Mouse (Mus musculus) hindbrain, embryonic 11.5 days (tissue): ENCODE results near the gene Frmd5. TPM values are rescaled to one million over a fixed set of nuclear protein-coding genes. Genes with fewer than 3 reads are reported as not detected.
A peak's percentile ranks its signal among the peaks of the same experiment; 100 is the strongest.
"Not testable (repeated sequence)": the region's sequence is repeated elsewhere in the genome, so short reads cannot be mapped to it uniquely, and the experiment has no call there.

ENCODE experiments used
- ATAC-seq: fragments of 200-750 bp; cut with Nextera tagmentation; 2 replicates; pipeline ENCODE4 v1.8.0; 2017; ENCODE audit warnings: mild to moderate bottlenecking, moderate TSS enrichment, moderate library complexity; ENCODE audit not compliant: low FRiP score
- DNase-seq: peaks from one replicate; pipeline ENCODE4 v3.0.0-alpha.2; 2015; ENCODE audit warnings: low spot score
- H3K27ac ChIP-seq: fragments of 300-500 bp; sonication (generic); 2 replicates; pipeline ENCODE4 v1.5.1; 2014; ENCODE audit warnings: mild to moderate bottlenecking, low read depth, low read length
- H3K27me3 ChIP-seq: fragments of 300-500 bp; sonication (generic); 2 replicates; pipeline ENCODE4 v1.6.1; 2014; ENCODE audit warnings: mild to moderate bottlenecking, low read length, moderate library complexity, mixed read lengths; ENCODE audit not compliant: control insufficient read depth, insufficient read depth
- H3K36me3 ChIP-seq: fragments of 300-500 bp; sonication (generic); 2 replicates; pipeline ENCODE4 v1.6.1; 2014; ENCODE audit warnings: mild to moderate bottlenecking, low read length, moderate library complexity, mixed read lengths; ENCODE audit not compliant: control insufficient read depth, insufficient read depth
- H3K4me1 ChIP-seq: fragments of 300-500 bp; sonication (generic); replicated peaks from 2 replicates; pipeline ENCODE4 v1.6.1; 2014; ENCODE audit warnings: low read length, mixed read lengths; ENCODE audit not compliant: control insufficient read depth, insufficient read depth
- H3K4me2 ChIP-seq: fragments of 300-500 bp; sonication (generic); replicated peaks from 2 replicates; pipeline ENCODE4 v1.6.1; 2014; ENCODE audit warnings: mild to moderate bottlenecking, low read depth, low read length
- H3K4me3 ChIP-seq: fragments of 300-500 bp; sonication (generic); 2 replicates; pipeline ENCODE4 v1.5.1; 2014; ENCODE audit warnings: low read depth, low read length
- H3K9ac ChIP-seq: fragments of 300-500 bp; sonication (generic); 2 replicates; pipeline ENCODE4 v1.6.1; 2014; ENCODE audit warnings: low read depth, low read length
- H3K9me3 ChIP-seq: fragments of 300-500 bp; sonication (generic); 2 replicates; pipeline ENCODE4 v1.6.1; 2016; ENCODE audit warnings: low read length; ENCODE audit not compliant: control insufficient read depth
- WGBS: fragments of 180-500 bp; shearing (Covaris S2); extraction: QIAGEN DNeasy Blood & Tissue Kit; methylation state at CpG from one replicate; pipeline ENCODE4 v1.1.7; 2014; 5-methylcytosine and 5-hydroxymethylcytosine counted together
- polyA plus RNA-seq: library from polyadenylated mRNA; unstranded; fragments of >200 nt; fragmentation: Nextera tagmentation; extraction: Ambion mirVana; gene quantifications from 2 replicates; pipeline ENCODE4 v1.2.1, GENCODE M21; 2014

Gene Frmd5
- polyA plus RNA-seq, 1 experiment from 2014 or later: 18.5 TPM

GRCm38 (mm10) chr2:121509584-121509983 lies 297.3 kb downstream of the Frmd5 start:
- H3K9ac ChIP-seq: peak overlapping the region; percentile 11; the same call in 1 of the 2 replicates
- H3K27me3 ChIP-seq: no peaks in the 10 kb centered on the region
- DNase-seq (peak; percentile 77), ATAC-seq (peak; percentile 66)
- peak overlapping the region; percentile 15; the same call in 1 of the 2 replicates for H3K4me3 ChIP-seq
- no peak overlapping the region for H3K27ac ChIP-seq
- 15% methylated on average over 16 of the region's 16 CpGs for WGBS
- H3K36me3 ChIP-seq: no peaks in the 10 kb centered on the region
- peak overlapping the region; percentile 39 for H3K4me2 ChIP-seq
- no peaks in the 10 kb centered on the region for H3K4me1 ChIP-seq
- no peaks in the 10 kb centered on the region for H3K9me3 ChIP-seq

- DNase-seq (no peak), ATAC-seq (no peak)
- no peaks in the 10 kb centered on the region for H3K36me3 ChIP-seq
- H3K27me3 ChIP-seq: no peaks in the 10 kb centered on the region
- H3K9me3 ChIP-seq: no peaks in the 10 kb centered on the region
- H3K4me1 ChIP-seq: no peaks in the 10 kb centered on the region
- peak overlapping the region; percentile 40; the same call in 1 of the 2 replicates for H3K9ac ChIP-seq
- H3K27ac ChIP-seq: no peak overlapping the region
- 78% methylated on average over 2 of the region's 2 CpGs for WGBS
- H3K4me3 ChIP-seq: peak overlapping the region; percentile 52
- H3K4me2 ChIP-seq: peak overlapping the region; percentile 46
Observed at GRCm38 (mm10) chr2:121507951-121508330, 298.9 kb downstream of the Frmd5 start.

- no peak for DNase-seq
- no peak for ATAC-seq
Observed at GRCm38 (mm10) chr2:121507173-121507950, 299.5 kb downstream of the Frmd5 start.

GRCm38 (mm10) chr2:121505942-121506882 lies 300.7 kb downstream of the Frmd5 start, which contains the start of the genes Mfap1a and Wdr76:
Gene Mfap1a (minus strand): TSS chr2:121506665.
Gene Wdr76 (plus strand): TSS chr2:121506723.
- ATAC-seq (peak; percentile 91), DNase-seq (peak; percentile 90)
- H3K36me3 ChIP-seq, H3K27me3 ChIP-seq, H3K27ac ChIP-seq, H3K9me3 ChIP-seq, H3K4me1 ChIP-seq: not testable (repeated sequence)
- peak within 1 kb of the TSS; percentile 52 for H3K4me3 ChIP-seq
- H3K4me2 ChIP-seq: peak within 1 kb of the TSS; percentile 46
- 4% methylated on average over 38 of the region's 42 CpGs for WGBS
- peak within 1 kb of the TSS; percentile 67 for H3K9ac ChIP-seq

More at GRCm38 (mm10) chr2:121507173-121507950, 299.5 kb downstream of the Frmd5 start:
- H3K4me3 ChIP-seq: peak overlapping the region; percentile 52
- no peaks in the 10 kb centered on the region for H3K9me3 ChIP-seq
- peak overlapping the region; percentile 40 for H3K9ac ChIP-seq
- H3K27me3 ChIP-seq: no peaks in the 10 kb centered on the region
- H3K4me1 ChIP-seq: no peaks in the 10 kb centered on the region
- H3K4me2 ChIP-seq: peak overlapping the region; percentile 46
- no peaks in the 10 kb centered on the region for H3K36me3 ChIP-seq
- no peak overlapping the region for H3K27ac ChIP-seq
- 39% methylated on average over 12 of the region's 12 CpGs for WGBS

GRCm38 (mm10) chr2:121501550-121501949 lies 305.3 kb downstream of the Frmd5 start:
- not testable (repeated sequence) for H3K9me3 ChIP-seq, H3K4me3 ChIP-seq, ATAC-seq, H3K4me1 ChIP-seq, H3K4me2 ChIP-seq, H3K36me3 ChIP-seq, DNase-seq, H3K9ac ChIP-seq, H3K27ac ChIP-seq, H3K27me3 ChIP-seq
- 100% methylated on average over 1 of the region's 6 CpGs for WGBS

Other genes with a start within 250 kb of the Frmd5 start
- gene Casc4, start 59.9 kb upstream of the Frmd5 start, polyA plus RNA-seq: 26.7 and 30.2 TPM in 2 replicates
- 50.1 and 55.1 TPM in 2 replicates for gene Ctdspl2, start 148.9 kb upstream of the Frmd5 start, polyA plus RNA-seq
- 0.48 and 0.53 TPM in 2 replicates for gene Mageb3, start 149.0 kb upstream of the Frmd5 start, polyA plus RNA-seq
- 12.8 and 13.7 TPM in 2 replicates for gene Eif3j1, start 221.5 kb upstream of the Frmd5 start, polyA plus RNA-seq